Mouse (Mus musculus): ENCODE measurements around the gene Slc39a5. TPM values are rescaled to one million over a fixed set of nuclear protein-coding genes. Genes with fewer than 3 reads are reported as not detected.

Gene Slc39a5
- total RNA-seq, 2 experiments from 2014 or later: 0.30 to 0.32 TPM

GRCm38 (mm10) chr10:128377940-128378448 lies 23.0 kb downstream of the Slc39a5 start:
- peak in 1 of 2 experiments; percentile 36 for DNase-seq (ENCODE audit: low spot score in 2 of 2)
- intact Hi-C loops (cut with DNase I): loop anchor here (2.0 to 5.0 kb wide), 2 partner anchors 33 to 41 kb away; partner anchors contain the start of genes Cs, Nabp2 and Rnf41

DNA sequence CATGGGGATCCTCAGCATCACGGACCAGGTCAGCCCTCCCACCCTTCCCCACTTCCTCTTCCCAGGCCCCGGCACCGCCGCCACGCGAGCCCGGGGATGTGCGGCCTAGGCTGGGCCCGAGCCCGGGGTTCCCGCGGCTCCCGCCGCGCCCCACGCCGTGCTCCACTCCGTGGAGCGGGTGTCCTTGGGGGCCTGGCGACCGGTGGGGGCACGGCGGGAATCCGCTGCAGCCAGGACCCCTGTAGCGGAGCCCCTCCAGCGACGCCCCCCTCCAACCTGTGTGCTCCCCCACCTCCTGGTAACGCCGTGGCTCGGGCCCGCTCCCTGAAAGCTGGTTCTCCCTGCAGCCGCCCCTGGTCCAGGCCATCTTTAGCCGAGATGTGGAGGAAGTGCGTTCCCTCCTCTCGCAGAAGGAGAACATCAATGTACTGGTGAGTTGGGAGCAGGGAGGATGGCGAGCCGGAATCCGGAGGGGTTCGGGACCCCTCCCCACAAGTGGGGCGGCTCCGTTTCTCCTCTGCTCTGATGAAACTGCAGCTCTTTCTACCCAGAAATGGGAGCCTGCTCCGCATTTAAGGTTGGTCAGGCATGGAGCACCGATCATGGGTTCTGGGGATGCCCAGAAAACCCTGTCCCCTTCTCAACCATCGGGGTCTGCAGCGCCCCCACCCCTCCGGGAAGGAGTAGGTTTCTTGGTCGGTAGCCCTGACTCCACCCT lies 23.6 kb downstream of the Slc39a5 start:
- peak; percentile 20 to 42 for DNase-seq (ENCODE audit: low spot score in 2 of 2)
- intact Hi-C loops (cut with DNase I): loop anchor here (2.0 to 5.0 kb wide), 2 partner anchors 33 to 40 kb away; partner anchors contain the start of genes Cs, Nabp2 and Rnf41

DNA sequence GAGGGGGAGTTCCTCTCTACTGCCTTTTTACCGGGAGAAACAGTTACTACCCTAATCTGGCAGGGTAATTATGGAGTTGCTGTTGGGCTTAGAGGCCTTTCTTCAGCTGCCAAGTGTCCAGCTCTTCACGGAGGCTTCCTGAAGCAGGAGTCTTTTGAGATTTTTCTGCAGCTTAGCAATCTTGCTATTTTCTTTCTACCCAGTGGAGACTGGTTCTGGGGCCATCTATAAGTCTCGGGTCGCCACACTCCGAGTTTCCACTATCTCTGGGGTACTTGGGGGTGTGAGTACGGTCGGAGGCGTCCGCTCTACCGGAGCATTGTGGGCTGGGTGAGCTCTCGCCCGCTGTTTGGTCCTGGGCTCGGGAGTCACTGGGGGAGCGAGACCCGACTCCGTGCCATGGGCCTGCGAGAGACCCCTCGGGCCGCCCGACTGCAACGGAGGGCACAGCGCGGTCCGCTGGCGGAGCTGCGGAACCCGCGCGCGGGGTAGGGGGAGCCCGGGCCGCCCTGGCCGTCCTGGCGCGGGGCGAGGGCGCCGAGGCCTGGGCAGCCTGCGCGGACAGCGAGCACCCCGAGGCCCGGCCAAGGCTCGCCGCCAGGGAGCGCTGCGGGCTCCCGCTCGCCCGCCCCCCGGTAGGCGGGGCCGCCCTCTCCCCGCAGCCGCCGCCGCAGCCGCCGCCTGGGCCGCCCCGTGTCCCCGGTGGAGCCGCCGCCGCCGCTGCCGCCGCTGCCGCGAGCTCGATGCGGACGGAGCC lies 24.4 kb downstream of the Slc39a5 start, which contains the start of gene Ankrd52:
Ankrd52 (plus strand) TSS at position 661 of the 757 bp plus-strand sequence.
- intact Hi-C loops (cut with DNase I): loop anchor here (2.0 to 5.0 kb wide), 2 partner anchors 34 to 39 kb away; partner anchors contain the start of genes Cs, Nabp2 and Rnf41
- DNase-seq (ENCODE audit: low spot score in 2 of 2): peak; percentile 75 to 88

DNA sequence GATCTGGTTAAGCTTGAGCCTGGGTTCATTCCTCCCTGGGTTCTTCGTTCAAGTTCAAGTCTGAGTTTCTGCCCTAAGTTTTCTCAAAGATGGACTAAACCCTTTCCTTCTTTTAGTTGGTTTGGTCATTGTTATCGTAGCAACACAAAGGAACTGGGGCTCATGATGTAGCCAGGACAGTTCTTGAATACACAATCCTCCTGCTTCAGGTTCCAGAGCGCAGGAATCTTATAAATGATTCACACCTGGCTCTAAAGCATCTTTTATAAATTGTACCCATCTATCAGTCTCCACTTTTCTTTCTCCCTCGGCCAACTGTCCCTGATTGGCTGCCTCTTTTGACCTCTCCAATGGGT lies 25.0 kb downstream of the Slc39a5 start:
- intact Hi-C loops (cut with DNase I): loop anchor here (2.0 to 5.0 kb wide), 2 partner anchors 35 to 39 kb away; partner anchors contain the start of genes Cs, Nabp2 and Rnf41
- no peak for DNase-seq (ENCODE audit: low spot score in 2 of 2)

DNA sequence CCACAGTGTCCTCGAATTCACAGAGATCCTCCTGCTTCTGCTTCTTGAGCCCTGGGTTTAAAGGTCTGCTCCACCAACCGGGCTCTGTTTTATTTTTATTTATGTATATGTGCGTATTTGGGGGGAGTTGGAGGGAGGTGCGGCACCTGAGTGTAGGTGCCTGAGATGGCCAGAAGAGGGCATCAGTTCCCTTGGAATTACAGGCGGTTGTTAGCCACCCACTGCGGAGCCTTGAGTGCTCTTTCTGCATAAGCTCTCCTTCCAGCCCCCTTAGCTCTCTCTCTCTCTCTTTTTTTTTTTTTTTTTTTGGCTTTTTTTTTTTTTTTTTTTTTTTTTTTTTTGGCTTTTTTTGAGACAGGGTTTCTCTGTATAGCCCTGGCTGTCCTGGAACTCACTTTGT lies 26.6 kb downstream of the Slc39a5 start:
- DNase-seq (ENCODE audit: low spot score in 2 of 2): no peak
- intact Hi-C loops (cut with DNase I): no loop called here

DNA sequence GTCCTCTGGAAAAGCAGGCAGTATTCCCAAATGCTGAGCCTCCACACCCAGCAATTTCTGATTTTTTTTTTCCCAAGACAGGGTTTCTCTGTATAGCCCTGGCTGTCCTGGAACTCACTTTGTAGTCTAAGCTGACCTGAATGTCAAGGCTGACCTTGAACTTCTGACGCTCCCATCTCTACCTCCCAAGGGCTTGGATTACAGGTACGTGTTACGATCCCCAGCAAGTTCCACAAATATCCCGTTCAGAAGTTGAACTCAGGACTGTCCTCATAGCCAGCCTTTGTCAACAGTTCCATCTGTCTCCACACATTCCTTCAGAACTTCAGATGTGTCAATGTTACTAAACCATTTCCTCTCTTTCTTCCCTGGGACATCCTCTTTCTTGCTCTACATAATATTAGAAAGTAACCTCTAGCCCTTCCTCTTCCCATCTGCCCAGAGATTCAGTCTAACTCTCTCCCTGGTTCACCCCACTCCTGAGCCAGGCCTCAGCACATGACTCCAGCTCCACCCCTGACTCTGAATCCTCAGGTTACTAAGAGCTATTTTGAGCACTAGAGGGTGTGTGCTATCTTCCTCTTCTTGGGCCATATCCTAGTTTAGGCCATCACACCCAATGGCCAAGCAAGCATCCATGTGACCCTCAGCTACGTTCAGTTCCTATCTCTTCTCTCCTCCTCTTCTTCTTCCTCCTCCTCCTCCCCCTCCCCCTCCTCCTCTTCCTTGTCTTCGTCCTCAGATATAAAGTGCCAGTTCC lies 27.9 kb downstream of the Slc39a5 start:
- intact Hi-C loops (cut with DNase I): no loop called here
- no peak for DNase-seq (ENCODE audit: low spot score in 2 of 2)

GRCm38 (mm10) chr10:128372142-128372541 lies 28.9 kb downstream of the Slc39a5 start:
- intact Hi-C loops (cut with DNase I): no loop called here

GRCm38 (mm10) chr10:128370601-128371000 lies 30.4 kb downstream of the Slc39a5 start:
- no peak for DNase-seq (ENCODE audit: low spot score in 2 of 2)
- intact Hi-C loops (cut with DNase I): no loop called here

More at GRCm38 (mm10) chr10:128372142-128372541, 28.9 kb downstream of the Slc39a5 start:
- DNase-seq (ENCODE audit: low spot score in 2 of 2): no peak

GRCm38 (mm10) chr10:128370021-128370420 lies 31.0 kb downstream of the Slc39a5 start:
- intact Hi-C loops (cut with DNase I): no loop called here
- DNase-seq (ENCODE audit: low spot score in 2 of 2): no peak

DNA sequence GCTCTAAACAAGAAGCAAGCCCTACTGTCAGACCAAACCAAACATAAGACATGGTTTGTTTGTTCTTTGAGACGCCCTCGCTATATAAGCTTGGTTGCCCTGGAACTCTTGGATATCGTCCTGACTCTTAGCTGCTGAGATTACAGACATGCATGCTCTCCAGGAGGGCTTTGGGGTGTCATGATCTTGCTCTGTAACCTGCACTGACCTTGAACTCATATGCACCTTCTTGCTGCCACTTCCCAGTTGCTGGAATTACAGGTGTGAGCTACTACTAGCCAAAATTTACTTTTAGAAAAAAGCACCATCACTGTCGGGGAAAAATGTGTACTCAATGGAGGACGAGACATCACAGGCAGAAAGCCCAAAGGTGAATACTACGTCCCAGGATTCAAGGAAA lies 31.4 kb downstream of the Slc39a5 start:
- no peak for DNase-seq (ENCODE audit: low spot score in 2 of 2)
- intact Hi-C loops (cut with DNase I): loop anchor here (2.0 to 5.0 kb wide), 2 partner anchors 39 to 88 kb away; partner anchors contain the start of gene Smarcc2

DNA sequence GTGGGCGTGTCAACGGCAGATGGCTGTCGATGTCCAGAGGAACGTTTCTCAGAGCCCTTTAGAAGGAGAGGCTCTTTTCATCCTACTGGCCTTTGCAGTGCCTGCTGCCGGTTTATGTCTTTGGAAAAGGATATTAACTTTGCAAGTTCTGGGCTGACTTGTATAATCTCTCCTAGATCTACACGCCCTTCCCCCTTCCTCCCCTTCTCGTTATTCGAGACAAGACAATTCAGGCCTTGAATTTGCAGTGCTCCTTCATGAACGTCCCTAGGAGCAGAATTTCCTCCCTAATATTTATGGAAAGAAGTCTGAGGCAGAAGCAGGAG lies 31.8 kb downstream of the Slc39a5 start:
- no peak for DNase-seq (ENCODE audit: low spot score in 2 of 2)
- intact Hi-C loops (cut with DNase I): loop anchor here (2.0 to 5.0 kb wide), 2 partner anchors 40 to 88 kb away; partner anchors contain the start of gene Smarcc2

DNA sequence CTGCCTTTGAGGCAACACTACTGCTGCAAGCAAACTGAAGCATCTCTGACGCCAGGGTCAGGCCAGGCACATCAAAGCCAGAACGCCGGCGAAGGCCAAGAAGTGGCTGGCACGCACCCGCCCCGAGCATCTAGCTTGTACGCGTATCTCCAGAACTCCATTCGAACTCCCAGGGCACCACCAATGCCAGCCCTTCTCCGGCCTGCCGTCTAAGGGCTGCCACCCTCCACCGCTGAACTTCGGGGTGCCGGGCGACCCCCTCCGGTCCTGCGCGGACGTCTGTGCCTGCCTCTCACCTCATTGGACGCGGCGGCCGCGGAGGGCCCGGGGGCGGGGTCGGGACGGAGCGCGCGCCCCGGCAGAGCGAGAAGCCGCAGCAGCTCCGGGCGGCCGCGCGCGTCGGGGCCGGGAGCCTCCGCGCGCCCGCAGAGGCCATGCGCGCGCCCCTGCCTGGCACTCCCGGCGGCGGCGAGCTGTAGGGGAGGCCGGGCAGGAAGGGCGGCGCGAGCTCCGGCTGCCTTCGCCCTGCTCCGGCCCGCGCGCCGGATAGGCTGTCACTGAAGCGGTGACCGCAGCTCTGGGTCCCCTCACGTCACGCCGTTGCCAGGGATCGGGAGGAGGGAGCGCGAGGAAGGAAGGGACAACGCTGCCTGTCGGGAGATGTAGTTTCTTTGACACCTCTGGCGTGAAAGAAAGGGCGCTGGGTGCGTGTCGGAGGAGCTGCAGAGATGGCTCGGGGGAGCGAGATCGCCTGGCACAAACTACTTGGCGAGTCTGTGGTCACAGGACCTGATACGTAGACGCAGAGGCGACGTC lies 32.4 kb downstream of the Slc39a5 start, which contains the start of gene Coq10a:
Coq10a (minus strand) TSS at position 596 of the 816 bp plus-strand sequence.
- intact Hi-C loops (cut with DNase I): loop anchor here (2.0 to 5.0 kb wide), 2 partner anchors 40 to 89 kb away; partner anchors contain the start of gene Smarcc2
- peak; percentile 91 to 98 for DNase-seq (ENCODE audit: low spot score in 2 of 2)

- peak in 1 of 2 experiments; percentile 17 for DNase-seq (ENCODE audit: low spot score in 2 of 2)
- intact Hi-C loops (cut with DNase I): loop anchor here (2.0 to 5.0 kb wide), 2 partner anchors 41 to 89 kb away; partner anchors contain the start of gene Smarcc2
Measured at GRCm38 (mm10) chr10:128367899-128368401, 33.1 kb downstream of the Slc39a5 start.

- intact Hi-C loops (cut with DNase I): no loop called here
- DNase-seq (ENCODE audit: low spot score in 2 of 2): peak; percentile 32 to 63
Measured at GRCm38 (mm10) chr10:128362568-128362967, 38.5 kb downstream of the Slc39a5 start.

DNA sequence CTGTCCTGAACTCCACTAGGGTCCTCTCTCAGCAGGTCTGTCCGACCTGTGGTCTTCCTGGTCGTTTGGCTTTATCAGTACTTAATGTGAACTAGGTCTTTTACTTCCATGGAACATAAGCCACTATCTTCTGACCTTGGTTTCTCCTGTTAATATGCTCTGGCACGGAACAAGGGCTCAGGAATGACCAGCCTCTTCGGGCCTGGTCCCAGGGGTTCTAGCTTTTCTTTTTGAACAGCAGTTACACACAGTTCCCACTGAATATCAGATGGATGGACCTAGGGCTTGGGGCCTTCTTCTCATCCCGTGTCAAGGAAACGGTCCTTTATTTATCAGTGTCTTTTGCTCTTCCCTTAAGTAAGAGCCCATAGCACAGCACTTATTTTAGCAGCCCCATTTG lies 39.2 kb downstream of the Slc39a5 start:
- intact Hi-C loops (cut with DNase I): no loop called here
- DNase-seq (ENCODE audit: low spot score in 2 of 2): no peak

- intact Hi-C loops (cut with DNase I): no loop called here
- no peak for DNase-seq (ENCODE audit: low spot score in 2 of 2)
Measured at GRCm38 (mm10) chr10:128359226-128359625, 41.8 kb downstream of the Slc39a5 start.

- intact Hi-C loops (cut with DNase I): no loop called here
- DNase-seq (ENCODE audit: low spot score in 2 of 2): peak; percentile 52 to 65
Measured at GRCm38 (mm10) chr10:128358796-128359195, 42.2 kb downstream of the Slc39a5 start.

- intact Hi-C loops (cut with DNase I): no loop called here
- DNase-seq (ENCODE audit: low spot score in 2 of 2): no peak
Measured at GRCm38 (mm10) chr10:128347541-128347940, 53.5 kb downstream of the Slc39a5 start.

Data from left cerebral cortex, postnatal 25 days (tissue).